Mouse (Mus musculus): ENCODE data around the gene Aoc2. TPM values are rescaled to one million over a fixed set of nuclear protein-coding genes. Genes with fewer than 3 reads are reported as not detected.
"Not testable (repeated sequence)": the region's sequence is repeated elsewhere in the genome, so short reads cannot be mapped to it uniquely, and the experiment has no call there.

Gene Aoc2
- total and polyA plus RNA-seq, 3 experiments, result 3.6 to 10.7 (median 5.5) TPM

- H3K9me3 ChIP-seq (replicated peaks; ENCODE audit: low read length); H3K9ac ChIP-seq (ENCODE audit: insufficient read depth, low read depth); H3K4me2 ChIP-seq (ENCODE audit: insufficient read depth, low read depth, poor library complexity, severe bottlenecking); H3K79me2 ChIP-seq (replicated peaks; ENCODE audit: control insufficient read depth, extremely low read depth, insufficient read depth, poor library complexity, severe bottlenecking); H3K27ac ChIP-seq (ENCODE audit: insufficient read depth, low read depth); H3K4me3 ChIP-seq (replicated peaks in 1 of 3; ENCODE audit: low read depth in 2 of 3, low read length in 2 of 3, poor library complexity in 1 of 3); dilution Hi-C loops (cut with MboI; ENCODE audit: extremely low pct_ligation_motif_present, extremely low pct_unique_long_range_greater_than_20kb, low sequenced_read_pairs); H3K27me3 ChIP-seq (replicated peaks); DNase-seq (ENCODE audit: extremely low read depth): not testable (repeated sequence)
- H3K4me1 ChIP-seq (ENCODE audit: control insufficient read depth in 1 of 2, insufficient read depth in 2 of 2), result peaks cover 0 to 17% of the 10 kb centered on the region in 2 experiments; a peak in 2 of 4 replicates
- in situ Hi-C loops (cut with MboI; ENCODE audit: low pct_ligation_motif_present, low pct_unique_long_range_greater_than_20kb, low sequenced_read_pairs), result loop anchor here (10.0 kb wide), 1 partner anchor 64 kb away; no protein-coding TSS in a partner anchor
- peaks cover 12 to 59% of the 10 kb centered on the region in 2 experiments for H3K36me3 ChIP-seq (replicated peaks in 1 of 2; ENCODE audit: control insufficient read depth in 1 of 2, insufficient read depth in 1 of 2, low read length in 1 of 2)
Measured at GRCm38 (mm10) chr11:101330961-101331360, 6.1 kb downstream of the Aoc2 start.

- no peak overlapping the region for H3K9ac ChIP-seq (ENCODE audit: insufficient read depth, low read depth)
Measured at GRCm38 (mm10) chr11:101332537-101332936, 7.7 kb downstream of the Aoc2 start.

DNA sequence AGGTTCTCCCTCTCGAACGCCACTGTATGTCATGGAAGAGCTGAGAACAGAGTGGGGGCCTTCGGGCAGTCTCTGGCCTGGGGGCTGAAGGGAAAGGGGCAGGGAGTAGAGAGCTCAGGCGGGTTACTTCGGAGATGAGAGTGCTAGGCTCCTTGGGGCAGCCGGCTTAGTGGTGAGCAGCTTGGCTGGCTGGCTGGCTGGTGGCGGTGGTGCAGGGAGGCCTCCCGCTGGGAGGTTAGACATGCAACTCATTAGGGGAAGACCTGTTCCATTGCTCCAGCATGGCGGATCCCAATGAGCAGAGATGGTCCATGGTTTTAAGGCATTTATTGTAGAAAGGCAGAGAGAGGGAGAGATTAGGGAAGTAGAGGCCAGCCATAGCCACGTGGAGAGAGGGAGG lies 9.2 kb downstream of the Aoc2 start:
- TF ChIP-seq JUN (IDR thresholded peaks at IDR 0.05; ENCODE audit: insufficient read depth, low read depth, low read length) (no peak), EP300 (IDR thresholded peaks at IDR 0.05; ENCODE audit: low read length) (no peak), HCFC1 (IDR thresholded peaks at IDR 0.05; ENCODE audit: low read depth, low read length) (no peak), TBP (conservative IDR thresholded peaks at IDR 0.05; ENCODE audit: low read depth, low read length) (no peak), USF1 (IDR thresholded peaks at IDR 0.05; ENCODE audit: low read depth, low read length) (no peak), TCF12 (IDR thresholded peaks at IDR 0.05; ENCODE audit: low read depth, low read length) (no peak), MYC (IDR thresholded peaks at IDR 0.05; ENCODE audit: low read depth, low read length) (no peak), RCOR1 (conservative IDR thresholded peaks at IDR 0.05; ENCODE audit: low read depth, low read length) (no peak), UBTF (IDR thresholded peaks at IDR 0.05; ENCODE audit: low read depth, low read length) (no peak), CTCF (conservative IDR thresholded peaks at IDR 0.05 in 1 of 2, IDR thresholded peaks at IDR 0.05 in 1 of 2; ENCODE audit: low read depth in 2 of 2, low read length in 2 of 2) (no peak)

More at GRCm38 (mm10) chr11:101332537-101332936, 7.7 kb downstream of the Aoc2 start:
- no peak overlapping the region for H3K4me3 ChIP-seq (replicated peaks in 1 of 3; ENCODE audit: low read depth in 2 of 3, low read length in 2 of 3, poor library complexity in 1 of 3)
- no peaks in the 10 kb centered on the region for H3K27me3 ChIP-seq (replicated peaks)
- no peaks in the 10 kb centered on the region for H3K79me2 ChIP-seq (replicated peaks; ENCODE audit: control insufficient read depth, extremely low read depth, insufficient read depth, poor library complexity, severe bottlenecking)
- in situ Hi-C loops (cut with MboI; ENCODE audit: low pct_ligation_motif_present, low pct_unique_long_range_greater_than_20kb, low sequenced_read_pairs) (loop anchor here (10.0 kb wide), 1 partner anchor 62 kb away; no protein-coding TSS in a partner anchor), dilution Hi-C loops (cut with MboI; ENCODE audit: extremely low pct_ligation_motif_present, extremely low pct_unique_long_range_greater_than_20kb, low sequenced_read_pairs) (no loop called here)
- H3K4me2 ChIP-seq (ENCODE audit: insufficient read depth, low read depth, poor library complexity, severe bottlenecking), result no peak overlapping the region
- no peak for TF ChIP-seq BHLHE40 (IDR thresholded peaks at IDR 0.05; ENCODE audit: low read depth, low read length)
- no peak for TF ChIP-seq UBTF (IDR thresholded peaks at IDR 0.05; ENCODE audit: low read depth, low read length)
- TF ChIP-seq RAD21 (IDR thresholded peaks at IDR 0.05; ENCODE audit: low read depth, low read length), result no peak
- TF ChIP-seq POLR2A (IDR thresholded peaks at IDR 0.05; ENCODE audit: low read depth, low read length), result no peak
- TF ChIP-seq ZKSCAN1 (IDR thresholded peaks at IDR 0.05; ENCODE audit: borderline replicate concordance, low read depth, low read length), result no peak
- TF ChIP-seq E2F4 (IDR thresholded peaks at IDR 0.05; ENCODE audit: insufficient replicate concordance, low read depth, low read length), result no peak
- no peak for TF ChIP-seq ZMIZ1 (IDR thresholded peaks at IDR 0.05; ENCODE audit: low read depth, low read length)
- no peak for TF ChIP-seq JUND (conservative IDR thresholded peaks at IDR 0.05; ENCODE audit: low read depth, low read length)
- H3K27ac ChIP-seq (ENCODE audit: insufficient read depth, low read depth), result no peak overlapping the region
- H3K4me1 ChIP-seq (ENCODE audit: control insufficient read depth in 1 of 2, insufficient read depth in 2 of 2), result peaks cover under 1 to 13% of the 10 kb centered on the region in 2 experiments; a peak in 2 of 4 replicates
- DNase-seq (ENCODE audit: extremely low read depth), result no peak
- H3K9me3 ChIP-seq (replicated peaks; ENCODE audit: low read length), result no peaks in the 10 kb centered on the region
- peaks cover 7 to 52% of the 10 kb centered on the region in 2 experiments for H3K36me3 ChIP-seq (replicated peaks in 1 of 2; ENCODE audit: control insufficient read depth in 1 of 2, insufficient read depth in 1 of 2, low read length in 1 of 2)

More for the DNA sequence above, 9.2 kb downstream of the Aoc2 start:
- H3K36me3 ChIP-seq (replicated peaks in 1 of 2; ENCODE audit: control insufficient read depth in 1 of 2, insufficient read depth in 1 of 2, low read length in 1 of 2), result peaks cover 0 to 45% of the 10 kb centered on the region in 2 experiments
- H3K27ac ChIP-seq (ENCODE audit: insufficient read depth, low read depth), result no peak overlapping the region
- DNase-seq (ENCODE audit: extremely low read depth), result no peak
- no peaks in the 10 kb centered on the region for H3K79me2 ChIP-seq (replicated peaks; ENCODE audit: control insufficient read depth, extremely low read depth, insufficient read depth, poor library complexity, severe bottlenecking)
- H3K27me3 ChIP-seq (replicated peaks), result no peaks in the 10 kb centered on the region
- no peak overlapping the region for H3K4me3 ChIP-seq (replicated peaks in 1 of 3; ENCODE audit: low read depth in 2 of 3, low read length in 2 of 3, poor library complexity in 1 of 3)
- in situ Hi-C loops (cut with MboI; ENCODE audit: low pct_ligation_motif_present, low pct_unique_long_range_greater_than_20kb, low sequenced_read_pairs), result loop anchor here (10.0 kb wide), 1 partner anchor 61 kb away; no protein-coding TSS in a partner anchor
- dilution Hi-C loops (cut with MboI; ENCODE audit: extremely low pct_ligation_motif_present, extremely low pct_unique_long_range_greater_than_20kb, low sequenced_read_pairs), result no loop called here
- no peak overlapping the region for H3K4me2 ChIP-seq (ENCODE audit: insufficient read depth, low read depth, poor library complexity, severe bottlenecking)
- no peak overlapping the region for H3K9ac ChIP-seq (ENCODE audit: insufficient read depth, low read depth)
- peaks cover 3 to 18% of the 10 kb centered on the region in 2 experiments; a peak in 2 of 4 replicates for H3K4me1 ChIP-seq (ENCODE audit: control insufficient read depth in 1 of 2, insufficient read depth in 2 of 2)
- H3K9me3 ChIP-seq (replicated peaks; ENCODE audit: low read length), result no peaks in the 10 kb centered on the region
